Mouse (Mus musculus) ES-E14 (cell line): ENCODE data around the gene Dmpk.

ENCODE experiments used
- ZC3H11A ChIP-seq: IDR thresholded peaks from 2 replicates; pipeline ENCODE4 v1.6.1; 2012; ENCODE audit warnings: low read depth, mild to moderate bottlenecking, inconsistent platforms, low read length, borderline replicate concordance
- ZNF384 ChIP-seq: IDR thresholded peaks from 2 replicates; pipeline ENCODE4 v1.6.1; 2012; ENCODE audit warnings: low read depth, low read length, inconsistent platforms

GRCm38 (mm10) chr7:19069500-19069899, 14.1 kb upstream of the Dmpk start:
- TF ChIP-seq ZC3H11A: no peak
- no peak; the same call in 1 of the 2 replicates for TF ChIP-seq ZNF384
